Mouse (Mus musculus): ENCODE measurements around the gene H2-Q10.
A peak's percentile ranks its signal among the peaks of the same experiment; 100 is the strongest.
"Not testable (repeated sequence)": the region's sequence is repeated elsewhere in the genome, so short reads cannot be mapped to it uniquely, and the experiment has no call there.

Gene H2-Q10

DNA sequence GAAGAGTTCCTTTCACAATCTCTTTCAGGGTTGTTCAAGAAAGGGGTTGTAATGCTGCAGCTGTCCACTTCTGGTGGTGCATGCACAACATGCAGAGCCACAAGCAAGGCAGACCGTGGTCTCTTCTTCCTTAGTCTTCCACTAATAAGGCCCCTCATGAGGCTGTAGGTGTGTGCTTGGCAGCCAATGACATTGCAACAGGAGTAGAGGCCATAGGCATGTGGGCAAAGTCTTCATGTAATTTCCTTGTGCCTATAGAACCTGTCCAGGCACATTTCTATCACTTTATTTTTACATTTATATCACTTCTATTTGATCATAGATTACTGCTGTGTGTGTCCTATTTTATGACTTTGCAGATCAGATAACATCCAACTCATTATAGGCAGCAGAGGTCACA, 11.6 kb upstream of the H2-Q10 start:
- not testable (repeated sequence) for DNase-seq (ENCODE audit: low spot score)

- not testable (repeated sequence) for DNase-seq (ENCODE audit: low spot score)
Measured at GRCm38 (mm10) chr17:35460513-35461341, 9.2 kb upstream of the H2-Q10 start.

GRCm38 (mm10) chr17:35465651-35466050, 4.2 kb upstream of the H2-Q10 start:
- DNase-seq (ENCODE audit: low spot score): not testable (repeated sequence)

DNA sequence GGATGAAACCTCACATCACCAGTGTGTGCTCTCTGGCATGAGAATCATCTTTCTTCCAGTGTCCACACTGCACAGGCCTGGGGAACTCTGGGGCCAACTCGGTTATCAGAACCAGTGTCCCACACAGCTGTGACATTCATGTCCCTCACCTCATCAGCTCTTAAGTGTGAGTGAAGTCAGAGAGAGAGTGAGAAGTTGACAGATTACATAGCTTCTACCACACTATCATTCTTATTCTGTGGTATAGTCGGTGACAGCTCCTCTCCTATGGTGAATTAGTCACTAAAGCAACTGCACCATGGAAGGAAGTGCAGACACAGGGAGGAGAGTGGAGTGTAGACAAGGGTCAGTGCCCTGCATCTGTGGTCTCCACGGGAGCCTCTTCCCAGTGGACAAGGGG, 953 bp upstream of the H2-Q10 start:
- DNase-seq (ENCODE audit: low spot score): not testable (repeated sequence)

- peak; percentile 70 for DNase-seq (ENCODE audit: low spot score)
Measured at GRCm38 (mm10) chr17:35484066-35484465, 14.2 kb downstream of the H2-Q10 start.

DNA sequence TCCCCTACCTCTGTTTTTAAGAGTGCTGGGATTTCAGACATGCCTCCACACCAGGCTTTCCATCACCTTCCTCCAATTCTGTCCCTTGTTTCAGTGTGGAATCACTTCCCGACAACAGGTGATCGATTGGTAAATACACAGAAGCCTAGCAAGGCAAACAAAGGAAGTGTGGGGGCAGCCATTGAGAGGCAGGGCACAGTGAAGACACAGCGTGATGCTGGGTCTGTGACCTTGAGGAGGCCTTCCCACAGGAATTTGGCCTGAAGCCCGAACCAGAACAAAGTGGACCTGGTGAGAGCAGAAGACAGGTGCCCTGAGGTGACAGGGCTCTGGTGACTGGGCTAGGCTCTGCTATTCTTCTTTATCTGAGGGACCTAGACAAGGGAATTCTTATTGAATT, 15.8 kb downstream of the H2-Q10 start:
- DNase-seq (ENCODE audit: low spot score): no peak

GRCm38 (mm10) chr17:35486726-35487125, 16.8 kb downstream of the H2-Q10 start:
- DNase-seq (ENCODE audit: low spot score): no peak

- no peak for DNase-seq (ENCODE audit: low spot score)
Measured at GRCm38 (mm10) chr17:35488041-35488440, 18.2 kb downstream of the H2-Q10 start.

DNA sequence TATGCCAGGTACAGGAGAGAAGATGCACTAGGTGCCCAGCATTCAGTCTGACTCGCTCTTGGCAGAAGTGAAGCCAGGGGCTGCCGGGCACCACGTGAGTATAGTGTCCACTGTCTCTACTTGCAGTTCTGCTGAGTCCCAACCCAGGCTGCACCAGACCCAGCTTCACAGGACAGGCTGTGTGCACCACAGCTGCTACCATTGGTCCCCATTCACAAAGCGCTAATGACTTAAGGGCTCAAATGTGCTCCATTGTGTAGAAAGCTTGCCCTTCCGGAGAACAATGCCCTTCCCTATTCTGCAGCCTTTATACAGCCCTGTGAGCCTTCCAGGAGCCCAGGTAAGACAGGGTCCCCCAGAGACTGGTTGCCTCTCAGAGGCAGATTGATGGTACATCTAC, 20.4 kb downstream of the H2-Q10 start:
- DNase-seq (ENCODE audit: low spot score): no peak

GRCm38 (mm10) chr17:35497124-35497523, 27.2 kb downstream of the H2-Q10 start:
- no peak for DNase-seq (ENCODE audit: low spot score)

DNA sequence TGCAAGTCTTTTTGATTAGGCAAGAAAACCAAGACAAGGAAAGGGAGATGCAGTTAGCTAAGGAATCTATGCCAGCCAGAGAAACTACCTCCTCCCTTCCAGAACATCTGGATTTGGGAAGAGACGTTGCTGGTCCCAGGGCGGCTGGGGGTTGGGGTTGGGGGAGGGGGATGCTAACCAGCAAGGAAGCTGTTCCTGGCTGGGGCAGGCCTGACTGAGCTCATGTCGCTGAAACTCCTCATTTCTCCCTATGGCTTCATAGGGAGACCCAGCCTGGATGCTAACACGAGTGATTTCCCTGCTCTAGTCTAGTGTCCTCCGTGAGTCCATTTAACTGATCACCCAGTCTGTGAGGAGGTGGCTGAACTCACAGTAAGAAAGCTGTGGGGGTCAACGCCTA, 32.3 kb downstream of the H2-Q10 start:
- no peak for DNase-seq (ENCODE audit: low spot score)

DNA sequence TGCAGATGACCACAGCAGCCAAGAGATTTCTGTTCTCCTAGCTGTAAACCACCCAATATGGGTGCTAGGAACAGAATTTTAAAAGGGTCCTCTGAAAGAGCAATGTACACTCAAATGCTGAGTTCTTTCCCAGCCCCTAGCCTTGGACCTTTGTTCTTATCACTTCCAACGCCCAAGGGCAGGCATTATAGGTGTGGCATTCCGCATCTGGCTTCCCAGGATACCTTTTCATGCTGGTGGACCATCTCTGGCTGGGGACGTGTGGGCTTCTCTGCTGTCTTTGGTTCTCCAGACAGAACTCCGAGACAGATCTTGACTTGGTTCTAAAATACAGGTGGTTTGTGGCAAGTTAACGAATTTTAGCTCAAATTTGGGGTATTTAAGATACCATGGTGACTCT, 32.9 kb downstream of the H2-Q10 start:
- DNase-seq (ENCODE audit: low spot score): no peak

- no peak for DNase-seq (ENCODE audit: low spot score)
Measured at GRCm38 (mm10) chr17:35503849-35504248, 34.0 kb downstream of the H2-Q10 start.

DNA sequence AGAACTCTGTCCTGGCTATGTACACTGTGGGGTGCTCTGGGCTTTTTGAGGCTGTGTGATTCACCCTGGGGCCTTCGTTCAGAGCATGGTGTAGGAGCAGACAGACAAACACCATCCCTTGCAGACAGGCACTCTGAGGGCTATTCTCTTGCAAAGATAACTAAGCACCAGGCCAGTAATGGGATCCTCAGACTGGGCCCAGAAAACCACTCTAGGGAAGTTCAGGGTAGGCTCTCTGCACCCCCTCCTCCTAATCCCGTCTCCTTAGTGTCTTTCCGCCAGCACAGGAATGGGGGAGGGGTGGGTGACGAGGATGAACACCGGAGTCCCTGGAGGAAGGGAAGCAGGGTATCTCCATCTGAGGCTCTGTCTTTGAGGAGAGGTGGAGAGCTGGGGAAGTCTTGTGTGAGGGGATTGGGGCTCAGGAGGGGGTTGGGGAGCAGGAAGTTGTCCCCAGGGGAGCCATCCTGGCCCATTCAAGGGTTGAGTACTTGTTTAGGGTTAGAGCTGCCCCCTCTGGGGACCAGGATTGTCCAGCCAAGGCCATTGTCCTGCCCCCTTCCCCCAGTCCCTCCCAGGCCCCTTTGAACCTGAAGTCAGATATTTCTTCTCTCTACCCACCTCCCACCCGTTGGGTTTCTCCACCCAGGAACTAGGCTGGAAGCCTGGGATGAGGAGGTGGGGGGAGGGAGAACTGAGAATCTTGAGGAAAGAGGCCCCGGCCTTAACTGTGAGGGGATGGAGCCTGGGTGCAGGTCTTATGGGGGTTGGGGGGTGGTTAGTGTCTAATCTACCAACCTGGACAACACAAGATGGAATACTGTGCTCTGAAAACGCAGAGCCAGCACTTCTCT, 35.0 kb downstream of the H2-Q10 start:
- no peak for DNase-seq (ENCODE audit: low spot score)

GRCm38 (mm10) chr17:35505776-35506175, 35.9 kb downstream of the H2-Q10 start, which contains the start of gene Pou5f1:
Gene Pou5f1 (plus strand): TSS chr17:35506018.
- no peak for DNase-seq (ENCODE audit: low spot score)

GRCm38 (mm10) chr17:35506881-35507280, 37.0 kb downstream of the H2-Q10 start:
- DNase-seq (ENCODE audit: low spot score): no peak

DNA sequence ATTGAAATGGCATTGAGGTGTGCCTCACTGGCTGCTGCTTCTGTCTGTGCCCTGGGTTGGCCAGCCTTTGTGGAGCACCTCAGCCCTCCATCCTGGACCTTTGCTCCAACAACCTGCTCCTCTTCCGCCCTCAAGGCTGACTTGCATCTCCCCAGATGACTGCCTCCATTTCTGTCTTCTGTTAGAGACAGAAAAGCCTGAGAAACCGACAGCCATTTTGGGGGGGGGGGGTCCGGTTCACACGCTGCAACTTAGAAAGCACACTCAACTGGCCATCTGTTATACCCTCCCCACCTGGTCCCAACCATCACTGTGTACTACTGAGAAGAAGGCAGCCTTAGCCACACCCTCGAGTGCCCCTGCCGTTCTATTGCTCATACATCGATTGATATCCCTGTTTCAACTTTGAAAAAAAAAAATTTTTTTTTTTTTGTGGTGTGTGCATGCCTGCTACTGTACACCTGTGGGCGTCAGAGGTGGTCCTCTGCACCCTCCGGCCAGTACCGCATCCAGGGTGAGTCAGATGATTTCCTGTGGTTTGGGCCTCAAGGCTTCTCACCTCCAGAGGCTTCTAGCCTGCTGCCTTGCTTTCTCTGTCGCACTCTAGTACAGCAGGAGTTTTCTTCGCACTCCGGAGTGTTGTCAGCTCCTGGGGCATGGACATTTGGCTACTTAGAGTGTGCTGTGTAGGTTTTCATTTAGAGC, 37.8 kb downstream of the H2-Q10 start:
- DNase-seq (ENCODE audit: low spot score): no peak

GRCm38 (mm10) chr17:35508279-35508678, 38.4 kb downstream of the H2-Q10 start:
- not testable (repeated sequence) for DNase-seq (ENCODE audit: low spot score)

DNA sequence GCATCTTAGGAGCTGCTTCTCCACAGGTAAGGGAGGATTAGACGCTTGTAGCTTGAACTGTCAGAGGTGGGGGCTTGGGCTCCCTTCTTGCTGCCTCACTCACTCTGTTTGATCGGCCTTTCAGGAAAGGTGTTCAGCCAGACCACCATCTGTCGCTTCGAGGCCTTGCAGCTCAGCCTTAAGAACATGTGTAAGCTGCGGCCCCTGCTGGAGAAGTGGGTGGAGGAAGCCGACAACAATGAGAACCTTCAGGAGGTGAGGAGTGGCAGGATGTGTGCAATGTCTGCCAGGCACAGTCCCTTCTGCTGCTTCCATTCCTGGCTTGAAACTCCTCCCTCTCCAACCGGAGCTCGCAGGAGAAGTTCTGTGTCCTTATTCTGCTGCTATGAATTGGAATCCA, 39.4 kb downstream of the H2-Q10 start:
- peak; percentile 55 for DNase-seq (ENCODE audit: low spot score)

DNA sequence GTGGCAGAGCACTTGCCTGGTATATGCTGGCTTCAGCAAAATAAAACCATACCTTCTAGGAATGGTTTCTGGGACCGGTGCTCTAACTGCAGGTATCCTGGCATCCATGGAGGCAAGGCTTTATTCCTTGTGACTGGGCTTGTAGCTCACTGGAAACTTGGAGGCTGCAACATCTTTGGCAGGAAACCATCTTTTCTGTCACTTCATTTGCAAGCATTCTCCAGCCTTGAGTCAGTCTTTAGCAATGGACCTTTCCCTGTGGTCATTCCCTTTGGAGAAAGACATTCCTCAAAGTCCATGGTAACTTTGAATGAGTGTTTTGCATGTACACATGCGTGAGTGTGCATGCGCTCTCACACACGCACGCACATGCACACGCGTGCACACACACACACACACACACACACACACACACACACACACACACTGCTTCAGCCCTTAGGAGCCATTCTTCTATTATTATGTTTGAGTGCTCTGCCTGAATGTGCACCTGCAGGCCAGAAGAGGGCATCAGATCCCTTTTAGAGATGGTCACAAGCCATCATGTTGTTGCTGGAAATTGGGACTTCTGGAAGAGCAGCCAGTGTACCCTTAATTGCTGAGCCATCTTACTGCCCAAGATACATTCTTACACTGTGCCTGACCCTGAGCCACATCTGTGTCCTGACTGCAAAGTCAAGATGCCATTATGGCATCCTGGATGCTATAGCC, 43.2 kb downstream of the H2-Q10 start:
- peak; percentile 47 for DNase-seq (ENCODE audit: low spot score)

DNA sequence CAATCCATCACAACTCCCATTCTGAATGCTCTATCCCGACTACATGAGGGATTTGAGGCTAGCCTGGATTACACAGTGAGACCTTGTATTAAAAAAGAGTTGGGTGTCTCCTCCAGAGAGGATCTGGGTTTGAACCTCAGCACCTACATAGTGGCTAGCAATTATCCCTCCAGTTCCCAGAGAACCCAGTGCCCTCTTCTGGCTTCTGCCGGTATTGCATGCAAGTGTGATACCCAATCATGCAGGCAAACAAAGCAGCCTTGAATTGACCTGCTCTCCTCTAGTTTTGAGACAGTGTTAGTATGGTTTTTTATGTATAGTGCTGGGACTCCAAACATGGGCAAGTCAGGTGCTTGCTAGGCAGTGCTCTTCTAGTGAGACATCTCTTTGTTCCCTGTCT, 44.0 kb downstream of the H2-Q10 start:
- DNase-seq (ENCODE audit: low spot score): peak; percentile 60

DNA sequence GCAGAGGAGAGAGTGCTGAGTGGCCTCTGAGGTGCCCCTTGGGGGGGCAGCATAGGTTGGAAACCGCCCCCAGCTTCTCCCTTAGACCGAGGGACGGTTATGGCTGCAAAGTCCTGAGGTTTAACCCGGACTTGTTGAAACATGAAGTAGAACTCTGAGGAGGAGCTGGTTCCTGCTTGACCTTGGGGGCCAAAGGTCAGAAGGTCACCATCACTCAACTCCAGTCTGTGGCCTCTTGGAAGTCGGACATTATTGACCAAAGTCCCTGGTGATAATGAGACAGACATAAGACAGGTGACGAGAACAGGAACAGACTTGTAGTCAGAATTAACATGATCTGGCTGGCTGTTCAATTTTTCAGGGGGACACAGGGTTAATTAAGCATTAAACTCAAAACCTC, 44.9 kb downstream of the H2-Q10 start:
- no peak for DNase-seq (ENCODE audit: low spot score)

All from MN1 (cell line).